Mouse (Mus musculus) hindlimb bud, embryonic 11.5 days (tissue): ENCODE measurements around the gene Aldh4a1.
A peak's percentile ranks its signal among the peaks of the same experiment; 100 is the strongest.

Experiments
- DNase-seq: peaks from one replicate; pipeline ENCODE4 v3.0.0-alpha.2; 2012; ENCODE audit warnings: low read depth, low spot score; ENCODE audit errors: extremely low spot score

The Aldh4a1 gene

DNA sequence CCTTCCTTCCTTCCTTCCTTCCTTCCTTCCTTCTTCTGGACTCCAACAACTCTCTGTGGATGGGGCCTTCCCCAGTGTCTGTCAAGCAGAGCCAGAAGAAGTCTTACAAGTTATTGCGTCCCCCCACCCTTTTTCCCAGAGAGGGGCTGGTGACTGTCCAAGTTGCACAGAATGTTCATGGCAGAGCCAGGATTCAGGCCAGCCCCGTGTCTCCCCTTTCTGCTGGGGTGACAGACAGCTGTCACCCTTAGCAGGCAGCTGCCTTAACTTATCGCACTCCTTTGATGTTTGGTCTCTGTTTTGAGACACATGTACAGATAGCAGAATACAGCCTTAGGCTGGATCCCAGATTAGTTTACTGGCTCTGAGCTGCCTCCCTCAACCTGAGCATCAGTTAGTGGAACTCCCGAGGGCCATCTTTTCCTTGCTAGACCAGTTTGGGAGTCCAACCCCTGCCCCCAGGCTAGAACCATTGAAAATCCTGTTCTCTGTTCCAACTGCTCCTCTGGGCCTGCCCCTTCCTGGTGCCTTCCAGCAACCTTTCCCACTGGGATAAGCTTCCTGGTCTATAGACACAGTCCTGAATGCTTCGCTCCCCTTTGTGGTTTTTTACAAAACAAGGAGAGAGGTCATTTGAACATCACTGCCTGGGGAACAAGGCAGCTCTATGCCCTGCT is 33.2 kb upstream of the Aldh4a1 start:
- DNase-seq, result no peak

DNA sequence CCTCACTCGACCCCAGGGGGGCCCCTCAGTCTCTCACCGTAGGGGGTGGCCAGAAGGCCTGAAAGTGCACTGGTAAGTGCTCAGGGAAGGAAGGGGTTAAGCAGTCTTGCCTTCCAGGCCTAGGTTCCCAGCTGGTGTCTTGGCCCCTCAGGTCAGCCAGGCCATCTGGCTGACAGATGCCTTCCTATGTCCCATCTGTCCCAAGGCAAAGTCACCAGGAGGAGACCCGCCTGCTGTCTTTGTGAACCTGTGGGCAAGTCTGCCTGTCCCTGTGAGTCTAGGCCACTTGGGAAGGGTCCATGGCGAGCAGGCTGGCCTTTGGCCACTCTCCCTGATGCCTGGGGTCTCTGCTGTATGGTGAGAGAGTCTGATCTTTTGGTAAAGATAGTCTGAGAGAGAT is 32.2 kb upstream of the Aldh4a1 start:
- no peak for DNase-seq

DNA sequence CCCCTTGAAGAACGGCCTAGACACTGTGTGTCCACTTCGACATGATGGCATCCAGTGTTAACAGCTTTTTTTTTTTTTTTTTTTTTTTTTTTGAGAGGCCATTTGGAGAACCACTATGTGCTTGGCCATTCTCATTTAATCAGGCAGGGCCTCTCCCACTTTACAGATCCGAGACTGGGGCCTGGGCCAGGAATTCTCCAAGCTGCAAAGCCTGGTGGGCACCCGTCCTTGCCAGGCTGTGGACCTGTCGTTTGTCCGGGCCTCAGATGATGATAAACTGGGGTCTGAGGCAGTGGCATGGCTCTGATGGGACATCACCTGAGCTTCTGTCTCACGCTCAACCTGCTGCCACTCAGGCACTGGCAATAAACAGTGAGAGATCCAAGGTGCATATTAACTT is 29.8 kb upstream of the Aldh4a1 start:
- DNase-seq, result no peak

DNA sequence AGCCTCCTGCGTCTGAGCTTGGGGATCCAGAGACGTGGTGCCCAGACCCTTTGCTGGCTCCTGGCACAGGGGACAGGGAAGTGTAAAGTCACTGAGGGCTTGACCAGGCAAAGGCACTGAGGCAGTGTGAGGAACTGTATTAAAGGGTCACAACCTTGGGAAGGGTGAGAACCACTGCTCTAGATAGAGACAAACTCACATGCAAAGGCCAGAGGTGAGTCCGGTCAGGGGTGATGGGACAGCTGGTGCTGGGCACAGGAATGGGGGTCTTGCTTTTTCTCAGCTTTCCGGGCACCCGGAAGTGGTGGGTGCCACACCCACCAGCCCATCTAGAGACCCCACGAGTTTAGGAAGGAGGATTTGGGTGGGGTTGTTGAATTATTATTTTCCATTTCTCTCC is 29.3 kb upstream of the Aldh4a1 start:
- no peak for DNase-seq

- DNase-seq, result no peak
Measured at GRCm38 (mm10) chr4:139594062-139594461, 28.6 kb upstream of the Aldh4a1 start.

DNA sequence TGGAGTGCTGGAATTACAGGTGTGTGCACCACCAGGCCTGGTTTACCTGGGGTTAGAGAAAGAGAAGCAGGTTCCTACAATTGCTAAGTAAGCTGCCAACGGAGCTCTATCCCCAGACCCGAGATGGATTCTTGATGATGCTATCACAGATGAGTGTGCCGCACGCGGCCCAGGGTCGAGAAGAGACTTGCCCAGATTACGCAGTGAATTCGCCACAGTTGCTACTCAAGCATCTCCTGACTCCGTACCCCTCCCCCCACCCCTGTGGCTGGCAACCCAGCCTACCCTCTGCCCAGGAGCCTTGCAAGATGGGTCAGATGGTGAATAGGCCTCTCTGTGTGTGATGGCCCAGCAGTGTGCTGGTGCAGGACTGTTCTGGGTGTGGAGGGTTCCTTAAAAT is 26.0 kb upstream of the Aldh4a1 start:
- DNase-seq, result no peak

DNA sequence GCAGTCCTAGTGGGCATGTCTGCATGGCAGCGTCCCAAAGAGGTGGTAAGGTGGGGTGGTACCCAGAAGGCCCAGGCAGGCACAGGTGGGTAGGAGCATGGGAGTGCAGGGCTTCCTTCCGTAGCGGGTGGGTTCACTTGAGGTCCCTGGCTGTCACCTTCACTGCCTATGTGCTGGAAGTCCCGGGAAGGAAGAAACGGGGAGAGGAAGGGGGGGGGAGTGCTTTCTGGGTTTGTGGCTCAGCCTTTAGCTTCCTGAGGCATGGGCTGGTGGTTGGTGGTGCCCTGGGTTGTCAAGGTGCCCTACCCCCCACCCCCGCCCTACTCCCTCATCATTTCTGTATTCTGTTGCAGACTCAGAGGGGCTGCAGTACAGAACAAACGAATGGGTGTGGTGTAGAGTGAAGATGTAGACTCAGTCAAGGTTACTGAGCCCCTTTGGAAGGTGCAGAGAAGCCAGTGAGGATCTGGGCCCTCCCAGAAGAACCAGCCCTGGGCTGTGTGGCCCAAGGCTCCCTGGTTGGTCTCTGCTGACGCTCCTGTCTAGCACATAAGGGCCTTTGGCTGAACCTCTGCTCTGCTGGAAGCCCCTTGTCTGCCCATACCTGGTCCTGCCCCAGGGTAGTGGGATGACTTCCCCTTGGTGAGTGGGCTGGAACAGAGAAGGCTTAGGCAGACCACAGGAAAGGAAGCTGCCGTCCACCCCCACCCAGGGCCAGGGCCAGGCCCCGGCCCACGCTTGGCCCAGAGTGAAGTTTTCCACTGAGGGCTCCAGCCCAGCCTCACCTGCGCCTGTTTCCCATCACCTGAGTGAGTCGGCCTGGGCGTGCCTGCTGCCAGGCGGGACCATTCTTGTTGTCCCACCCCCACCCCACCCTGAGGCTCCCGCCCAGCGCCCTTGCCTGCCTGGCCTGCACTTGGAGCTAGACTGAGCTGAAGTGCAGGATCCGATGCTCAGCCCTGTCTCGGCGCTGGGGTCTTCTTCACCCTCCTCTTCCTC is 25.1 kb upstream of the Aldh4a1 start:
- DNase-seq, result no peak

DNA sequence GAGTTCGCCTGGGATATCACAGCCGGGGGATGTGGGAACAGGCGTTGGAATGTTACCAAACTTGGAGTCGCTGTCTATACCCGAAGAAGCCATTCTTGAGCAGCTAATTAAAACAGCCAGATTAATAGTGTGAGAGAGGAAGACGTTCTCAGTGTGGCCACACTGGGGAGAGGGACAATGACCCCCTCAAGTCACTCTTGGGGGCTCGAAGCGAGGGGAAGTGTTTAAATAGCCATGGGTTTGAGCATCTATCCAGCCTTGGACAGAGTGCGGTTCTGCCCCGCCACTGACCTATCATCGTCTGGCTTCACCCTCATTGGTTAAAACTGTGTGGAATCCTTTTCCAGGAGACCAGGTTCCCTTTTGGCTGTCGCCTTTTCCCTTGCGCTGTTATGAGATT is 24.3 kb upstream of the Aldh4a1 start:
- no peak for DNase-seq

GRCm38 (mm10) chr4:139598950-139599518 is 23.6 kb upstream of the Aldh4a1 start:
- DNase-seq, result peak; percentile 81

- no peak for DNase-seq
Measured at GRCm38 (mm10) chr4:139601519-139602356, 20.9 kb upstream of the Aldh4a1 start.

- no peak for DNase-seq
Measured at GRCm38 (mm10) chr4:139602357-139603244, 20.1 kb upstream of the Aldh4a1 start, which contains the start of gene Gm21969. Gene Gm21969 (plus strand): TSS chr4:139603186.

- no peak for DNase-seq
Measured at GRCm38 (mm10) chr4:139605216-139605615, 17.4 kb upstream of the Aldh4a1 start.

- no peak for DNase-seq
Measured at GRCm38 (mm10) chr4:139606732-139607131, 15.9 kb upstream of the Aldh4a1 start.

GRCm38 (mm10) chr4:139608975-139609374 is 13.7 kb upstream of the Aldh4a1 start:
- no peak for DNase-seq

DNA sequence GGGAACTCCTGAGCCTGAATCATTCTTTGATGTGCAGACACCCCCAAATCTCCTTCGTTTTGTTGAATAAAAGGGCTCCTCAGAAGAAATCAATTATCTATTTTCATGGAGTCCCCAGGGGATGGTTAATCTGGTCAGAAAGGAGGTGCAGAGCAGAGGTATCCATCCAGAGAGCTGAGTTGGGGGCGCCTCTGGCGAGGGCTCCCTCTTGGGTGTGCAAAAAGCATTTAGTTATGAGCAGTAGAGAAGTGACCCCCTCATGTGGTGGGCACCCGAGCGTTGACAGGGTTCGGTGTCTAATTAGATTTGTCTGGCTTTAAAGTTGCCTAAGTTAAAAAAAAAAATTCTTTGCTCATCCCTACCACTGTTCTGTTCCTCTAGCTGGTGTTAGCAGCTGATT is 11.7 kb upstream of the Aldh4a1 start:
- DNase-seq, result no peak

DNA sequence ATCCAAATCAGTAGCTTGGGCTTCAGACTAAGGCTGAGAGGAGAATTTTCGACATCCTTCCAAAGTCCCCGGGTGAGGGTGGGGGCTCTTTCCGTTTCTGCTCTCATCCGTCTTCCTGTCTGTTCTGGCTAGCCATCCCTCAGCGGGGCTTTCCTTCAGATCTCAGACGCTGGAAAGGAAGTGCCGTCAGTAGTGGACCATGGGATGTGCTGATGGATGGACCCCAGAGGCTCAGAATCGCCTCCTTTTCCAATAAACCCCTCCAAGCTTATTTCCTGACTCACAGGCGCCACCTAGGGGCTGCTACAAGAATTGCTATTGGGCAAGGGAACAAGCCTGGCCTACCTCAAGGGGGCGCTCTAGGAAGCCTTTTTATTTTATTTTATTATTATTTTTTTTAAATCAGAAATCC is 11.1 kb upstream of the Aldh4a1 start:
- no peak for DNase-seq

- DNase-seq, result no peak
Measured at GRCm38 (mm10) chr4:139614524-139615260, 8.0 kb upstream of the Aldh4a1 start.

DNA sequence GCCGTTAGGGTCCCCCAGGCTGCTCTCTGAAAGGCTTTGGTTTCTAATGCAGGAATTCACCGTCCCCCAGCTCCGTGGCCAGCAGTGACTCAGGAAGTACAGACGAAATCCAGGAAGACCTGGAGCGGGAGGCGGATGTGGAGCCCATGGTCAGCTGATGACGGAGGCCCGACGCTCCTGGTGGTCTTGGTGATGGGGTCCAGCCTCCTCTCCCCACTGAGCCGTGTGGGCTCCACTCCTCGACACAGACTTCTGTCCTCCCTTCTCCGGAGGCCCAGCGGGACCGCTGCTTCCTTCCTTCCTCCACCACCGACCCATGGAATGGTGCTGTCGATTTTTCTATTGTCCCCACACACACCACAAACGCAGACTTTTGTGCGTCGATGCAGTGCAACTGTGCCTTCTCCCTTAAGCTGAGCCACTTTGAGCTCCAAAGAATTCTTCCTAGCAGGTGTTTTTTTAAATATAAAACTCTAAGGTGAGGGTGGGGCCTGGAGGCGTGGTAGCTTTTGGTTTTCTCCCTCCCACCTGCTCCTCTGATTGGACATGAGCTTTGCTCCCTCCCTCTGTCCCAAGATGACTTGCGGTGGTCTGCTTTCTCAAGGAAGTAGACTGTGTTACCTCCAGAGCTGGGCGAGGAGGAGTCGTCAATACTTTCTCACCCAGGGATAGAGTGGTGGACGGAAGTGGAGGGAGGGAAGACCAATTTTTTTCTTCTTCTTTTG is 6.2 kb upstream of the Aldh4a1 start:
- DNase-seq, result no peak

DNA sequence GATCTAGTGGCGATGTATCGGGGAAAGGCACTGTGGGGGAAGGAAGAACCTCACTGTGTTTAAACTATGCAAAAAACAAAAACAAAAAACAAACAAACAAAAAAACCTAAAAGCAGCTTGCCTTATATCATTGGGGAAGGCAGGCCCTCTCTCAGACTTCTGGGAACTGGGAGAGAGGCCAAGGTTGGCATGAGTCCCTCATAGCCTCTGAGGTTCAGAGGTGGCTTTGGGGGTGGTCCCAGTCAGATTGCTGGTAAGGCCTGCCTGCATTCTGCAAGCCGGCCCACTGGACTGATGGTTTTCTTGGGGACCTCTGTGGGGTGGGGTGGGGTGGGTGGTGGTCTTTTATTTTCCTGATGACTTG is 5.7 kb upstream of the Aldh4a1 start:
- DNase-seq, result no peak
